Mouse (Mus musculus) testis, adult 2 months (tissue): Measurements from ENCODE around the gene Cadps2.

Experiments
- CTCF ChIP-seq: fragments of 200-500 bp; IDR thresholded peaks from 2 replicates; pipeline ENCODE4 v1.5.1; 2012; ENCODE audit warnings: low read depth, mild to moderate bottlenecking, inconsistent platforms, low read length, moderate library complexity; ENCODE audit not compliant: control insufficient read depth, insufficient read depth, insufficient replicate concordance
- POLR2A ChIP-seq: fragments of 200-500 bp; IDR thresholded peaks from 2 replicates; pipeline ENCODE4 v1.6.1; 2012; ENCODE audit warnings: low read depth, mild to moderate bottlenecking, inconsistent platforms, low read length, moderate library complexity; ENCODE audit not compliant: control insufficient read depth

DNA sequence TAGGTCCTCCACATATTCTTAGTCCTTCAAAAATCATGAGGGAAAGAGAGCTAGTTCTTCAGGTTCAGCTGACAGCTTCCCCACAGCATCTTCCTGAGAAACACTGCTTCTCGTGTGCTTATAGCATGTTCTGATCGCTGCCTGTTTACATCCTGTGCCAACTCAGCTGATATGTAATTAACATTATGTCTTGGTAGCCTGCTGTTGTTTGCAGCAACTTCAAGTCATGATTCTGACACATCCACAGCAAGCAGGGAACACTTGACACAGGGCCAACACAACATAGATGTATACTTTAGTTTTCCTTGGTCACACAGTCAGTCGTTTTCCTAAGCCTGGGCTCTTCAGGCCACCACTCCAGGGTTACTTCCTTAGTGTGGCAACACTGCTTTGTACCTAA, 399.3 kb downstream of the Cadps2 start:
- TF ChIP-seq CTCF (no peak), POLR2A (no peak)
